24 mouse cellular contexts compared by ENCODE assay signal in genomic region chr11:51473686-51474085, GRCm38 (mm10).
DNase-seq lines count a peak whose midpoint lies in the region; ATAC-seq lines count a peak whose summit lies in the region.
"Had no signal": no experiment of that assay in that cellular context is flagged by ENCODE, and none has a peak within 500 bp of the region (broad histone marks: within the 10 kb centered on the region; RNA-seq: fewer than 3 reads in every experiment).

No protein-coding gene starts in this region.

- 77% methylated on average over 2 of the region's 2 CpGs for WGBS in heart, embryonic 13.5 days
- 78% methylated on average over 2 of the region's 2 CpGs for WGBS in heart, embryonic 11.5 days (ENCODE audit: insufficient replicate concordance)
- WGBS in embryonic facial prominence, embryonic 10.5 days: 85% methylated on average over 2 of the region's 2 CpGs

- peaks cover 84% of the 10 kb centered on the region for H3K27me3 ChIP-seq in heart, embryonic 13.5 days (replicated peaks)
- H3K27me3 ChIP-seq in heart, embryonic 11.5 days (ENCODE audit: control insufficient read depth, insufficient read depth, low read length): peaks cover 18% of the 10 kb centered on the region
- no peaks in the 10 kb centered on the region for H3K27me3 ChIP-seq in embryonic facial prominence, embryonic 10.5 days (replicated peaks; ENCODE audit: low read depth, poor library complexity, severe bottlenecking)
- H3K27me3 ChIP-seq: embryonic facial prominence, embryonic 15.5 days; forebrain, embryonic 12.5 days; Patski had no signal

- H3K4me2 ChIP-seq in heart, embryonic 13.5 days: no peak overlapping the region
- no peak overlapping the region for H3K4me2 ChIP-seq in heart, embryonic 11.5 days
- H3K4me2 ChIP-seq: embryonic facial prominence, embryonic 13.5 days; embryonic facial prominence, embryonic 15.5 days; forebrain, embryonic 12.5 days had no signal

- H3K9me3 ChIP-seq in heart, embryonic 13.5 days: 0 out of 2 replicates have a peak, but pooled peaks cover 5% of the 10 kb centered on the region
- no peaks in the 10 kb centered on the region for H3K9me3 ChIP-seq in heart, embryonic 11.5 days (replicated peaks; ENCODE audit: control insufficient read depth, low read length)
- H3K9me3 ChIP-seq in embryonic facial prominence, embryonic 10.5 days: no peaks in the 10 kb centered on the region
- H3K9me3 ChIP-seq: embryonic facial prominence, embryonic 13.5 days; embryonic facial prominence, embryonic 15.5 days; forebrain, embryonic 10.5 days; forebrain, embryonic 12.5 days; G1E had no signal

- no peak for ATAC-seq in heart, embryonic 13.5 days (ENCODE audit: extremely low read depth, insufficient number of reproducible peaks, low FRiP score, low TSS enrichment)
- ATAC-seq in heart, embryonic 11.5 days (replicated peaks; ENCODE audit: insufficient number of reproducible peaks, low FRiP score, low TSS enrichment): no peak
- no peak for ATAC-seq in frontal cortex, adult (ENCODE audit: low TSS enrichment)
- ATAC-seq: activated CD4-positive, CD25-positive, alpha-beta regulatory T cell, adult 4 months; CD4-positive, CD25-positive, alpha-beta regulatory T cell, adult 4 months; forebrain, embryonic 14.5 days; forebrain, embryonic 16.5 days; Patski had no signal

- H3K9ac ChIP-seq in heart, embryonic 13.5 days: no peak overlapping the region
- H3K9ac ChIP-seq in heart, embryonic 11.5 days (ENCODE audit: low read depth, low read length): no peak overlapping the region
- H3K9ac ChIP-seq: embryonic facial prominence, embryonic 13.5 days; embryonic facial prominence, embryonic 15.5 days; forebrain, embryonic 12.5 days had no signal

- peaks cover 32% of the 10 kb centered on the region for H3K4me1 ChIP-seq in heart, embryonic 13.5 days
- peaks cover 29% of the 10 kb centered on the region for H3K4me1 ChIP-seq in heart, embryonic 11.5 days (ENCODE audit: control insufficient read depth, insufficient read depth, low read length)
- H3K4me1 ChIP-seq in embryonic facial prominence, embryonic 10.5 days: peaks cover 54% of the 10 kb centered on the region

- no peaks in the 10 kb centered on the region for H3K36me3 ChIP-seq in heart, embryonic 13.5 days
- no peaks in the 10 kb centered on the region for H3K36me3 ChIP-seq in heart, embryonic 11.5 days (ENCODE audit: control insufficient read depth, insufficient read depth, low read length)
- no peaks in the 10 kb centered on the region for H3K36me3 ChIP-seq in embryonic facial prominence, embryonic 10.5 days (replicated peaks)
- H3K36me3 ChIP-seq: embryonic facial prominence, embryonic 13.5 days; embryonic facial prominence, embryonic 15.5 days; forebrain, embryonic 10.5 days; forebrain, embryonic 12.5 days; G1E had no signal

- H3K4me3 ChIP-seq in heart, embryonic 13.5 days: no peak overlapping the region
- H3K4me3 ChIP-seq in heart, embryonic 11.5 days (ENCODE audit: low read depth, low read length): no peak overlapping the region
- no peak overlapping the region for H3K4me3 ChIP-seq in embryonic facial prominence, embryonic 10.5 days
- H3K4me3 ChIP-seq: embryonic facial prominence, embryonic 13.5 days; embryonic facial prominence, embryonic 15.5 days; erythroblast, embryonic 14.5 days; forebrain, embryonic 10.5 days; forebrain, embryonic 12.5 days had no signal

- DNase-seq in embryonic facial prominence, embryonic 10.5 days (ENCODE audit: low spot score): no peak
- DNase-seq in retina, postnatal 7 days (ENCODE audit: low read depth, low spot score): peak; percentile 54
- DNase-seq: adrenal gland, adult 8-10 months; adrenal gland, postnatal 14 days; B cell, adult 2 months; cerebellum, adult 11 months; cerebellum, adult 18-20 months; cerebellum, adult 8-10 months; cerebellum, adult 9-11 months; cerebellum, postnatal 25 days had no signal

- H3K27ac ChIP-seq in heart, embryonic 13.5 days (replicated peaks): peak overlapping the region; percentile 24; the same call in 1 of the 2 replicates
- H3K27ac ChIP-seq in heart, embryonic 11.5 days (ENCODE audit: low read depth, low read length): no peak overlapping the region
- peak overlapping the region; percentile 30; the same call in 1 of the 2 replicates for H3K27ac ChIP-seq in embryonic facial prominence, embryonic 10.5 days (replicated peaks)
- H3K27ac ChIP-seq: embryonic facial prominence, embryonic 13.5 days; embryonic facial prominence, embryonic 15.5 days; forebrain, embryonic 10.5 days; forebrain, embryonic 12.5 days had no signal
